Mouse (Mus musculus): ENCODE data around the gene Rbm12. TPM values are rescaled to one million over a fixed set of nuclear protein-coding genes. Genes with fewer than 3 reads are reported as not detected.
A peak's percentile ranks its signal among the peaks of the same experiment; 100 is the strongest.

Rbm12 gene
- polyA plus RNA-seq, 1 experiment from 2014 or later = 18.4 TPM

DNA sequence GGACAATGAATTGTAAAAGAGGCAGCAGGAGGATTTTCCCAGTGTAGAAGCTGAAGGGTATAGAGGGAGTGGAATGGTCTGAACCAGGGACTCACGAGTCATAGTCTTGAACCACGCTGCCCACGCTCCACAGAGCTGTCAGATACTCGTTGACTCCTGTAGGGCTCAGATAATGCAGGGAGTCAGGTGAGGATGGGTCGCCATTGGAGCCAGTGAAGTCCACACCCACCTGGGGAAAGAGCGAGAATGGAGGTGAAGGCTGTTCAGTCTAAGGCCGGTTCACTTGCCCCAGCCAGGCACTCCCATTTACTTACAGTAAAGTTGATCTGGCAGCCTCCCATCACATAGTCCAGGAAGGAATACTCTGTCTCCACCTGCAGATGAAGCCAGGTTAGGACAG lies 34.3 kb downstream of the Rbm12 start:
- Histone ChIP-seq H3K9ac (no peak overlapping the region), H3K4me3 (replicated peaks) (no peak overlapping the region), H3K27ac (no peak overlapping the region), H3K27me3 (replicated peaks) (no peaks in the 10 kb centered on the region), H3K4me2 (no peak overlapping the region), H3K4me1 (no peaks in the 10 kb centered on the region), H3K36me3 (peaks cover 62% of the 10 kb centered on the region), H3K9me3 (no peaks in the 10 kb centered on the region)
- WGBS = 86% methylated on average over 7 of the region's 7 CpGs
- no peak for ATAC-seq (ENCODE audit: insufficient read depth, low FRiP score, low read depth)

DNA sequence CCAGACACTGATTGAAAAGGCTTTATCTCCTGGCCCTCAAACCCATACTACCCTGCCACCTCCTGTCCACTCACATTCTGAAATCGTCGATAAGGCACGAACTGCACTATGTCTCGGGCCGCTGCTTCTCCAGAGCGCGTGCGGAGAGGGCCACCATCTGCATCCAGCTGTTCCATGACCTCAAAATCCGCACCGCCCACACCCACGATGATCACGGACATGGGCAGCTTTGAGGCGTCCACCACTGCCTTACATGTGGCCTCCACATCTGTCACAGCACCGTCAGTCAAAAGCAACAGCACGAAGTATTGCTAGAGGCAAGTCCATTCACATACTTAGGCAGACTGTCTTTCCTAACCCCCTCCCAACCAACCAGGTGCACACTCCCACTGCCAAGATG lies 38.1 kb downstream of the Rbm12 start:
- Histone ChIP-seq H3K9me3 (no peaks in the 10 kb centered on the region), H3K4me3 (replicated peaks) (no peak overlapping the region), H3K27me3 (replicated peaks) (no peaks in the 10 kb centered on the region), H3K9ac (no peak overlapping the region), H3K4me2 (no peak overlapping the region), H3K27ac (no peak overlapping the region), H3K36me3 (peaks cover 75% of the 10 kb centered on the region), H3K4me1 (no peaks in the 10 kb centered on the region)
- 82% methylated on average over 15 of the region's 15 CpGs for WGBS
- ATAC-seq (ENCODE audit: insufficient read depth, low FRiP score, low read depth) = no peak

DNA sequence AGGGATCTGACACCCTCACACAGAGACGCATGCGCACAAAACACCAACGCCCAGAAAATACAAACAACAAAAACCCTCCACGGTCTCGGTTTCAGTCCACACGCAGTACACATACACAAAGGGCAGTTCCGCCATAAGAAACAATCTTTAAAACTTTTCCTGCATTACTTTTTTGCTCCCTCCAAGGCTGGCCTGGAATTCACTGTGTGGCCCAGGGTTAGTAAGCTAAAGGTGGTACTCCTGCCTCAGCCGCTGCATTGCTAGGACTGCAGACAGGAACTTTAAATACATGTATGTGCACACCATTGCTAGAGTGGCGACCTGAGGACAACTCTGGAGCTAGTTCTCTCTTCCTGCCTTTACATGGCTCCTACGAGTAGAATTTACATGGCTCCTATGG lies 40.5 kb downstream of the Rbm12 start:
- Histone ChIP-seq H3K9me3 (no peaks in the 10 kb centered on the region), H3K36me3 (peaks cover 51% of the 10 kb centered on the region), H3K27me3 (replicated peaks) (no peaks in the 10 kb centered on the region), H3K4me1 (peaks cover 1% of the 10 kb centered on the region; the same call in 1 of the 2 replicates), H3K9ac (no peak overlapping the region), H3K4me2 (no peak overlapping the region), H3K4me3 (replicated peaks) (no peak overlapping the region), H3K27ac (no peak overlapping the region)
- 93% methylated on average over 10 of the region's 10 CpGs for WGBS
- no peak for ATAC-seq (ENCODE audit: insufficient read depth, low FRiP score, low read depth)

DNA sequence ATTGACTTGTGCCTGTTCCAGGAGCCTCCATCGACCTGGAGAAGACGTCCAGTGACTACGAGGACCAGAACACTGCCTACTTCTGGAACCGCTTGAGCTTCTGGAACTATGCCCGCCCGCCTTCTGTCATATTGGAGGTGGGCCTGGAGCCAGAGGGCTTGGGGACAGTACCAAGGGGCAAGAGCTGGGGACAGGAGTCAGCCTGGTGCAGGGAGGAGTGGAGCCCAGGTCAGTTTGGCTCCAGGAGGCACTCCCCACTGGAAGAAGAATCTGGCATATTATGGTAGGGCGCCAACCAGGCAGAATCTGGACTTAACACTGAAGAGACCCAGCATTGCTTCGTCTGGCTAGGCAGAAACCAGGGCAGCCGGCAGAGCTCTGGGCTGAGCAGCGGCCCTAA lies 43.9 kb downstream of the Rbm12 start:
- H3K4me1 ChIP-seq = peaks cover 7% of the 10 kb centered on the region; the same call in 1 of the 2 replicates
- no peaks in the 10 kb centered on the region for H3K27me3 ChIP-seq (replicated peaks)
- H3K9ac ChIP-seq = no peak overlapping the region
- no peak overlapping the region for H3K4me2 ChIP-seq
- WGBS = 91% methylated on average over 10 of the region's 10 CpGs
- no peak for ATAC-seq (ENCODE audit: insufficient read depth, low FRiP score, low read depth)
- no peak overlapping the region for H3K27ac ChIP-seq
- no peaks in the 10 kb centered on the region for H3K9me3 ChIP-seq
- H3K4me3 ChIP-seq (replicated peaks) = no peak overlapping the region
- peaks cover 19% of the 10 kb centered on the region for H3K36me3 ChIP-seq

DNA sequence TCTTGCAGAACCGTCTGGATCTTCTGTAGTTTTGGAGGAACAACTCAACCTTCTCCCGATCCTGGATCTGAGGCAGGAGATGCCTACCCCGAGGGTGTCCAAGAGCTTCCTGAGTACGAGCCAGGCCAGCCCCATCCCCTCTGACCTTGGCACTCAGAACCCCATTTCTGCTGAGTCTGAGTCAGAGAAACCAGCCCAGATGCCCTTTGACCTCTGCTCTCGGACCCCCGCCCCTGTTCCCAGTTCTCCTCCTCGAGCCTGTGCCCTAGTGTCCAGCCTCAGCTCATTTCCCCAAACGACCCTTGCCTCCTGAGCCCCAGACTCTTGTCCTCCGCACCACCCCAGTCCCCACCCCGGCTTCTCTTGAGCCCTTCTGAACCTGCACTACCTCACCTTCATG lies 45.7 kb downstream of the Rbm12 start:
- Histone ChIP-seq H3K36me3 (peaks cover 11% of the 10 kb centered on the region; the same call in 1 of the 2 replicates), H3K27me3 (replicated peaks) (no peaks in the 10 kb centered on the region), H3K27ac (no peak overlapping the region), H3K4me1 (peaks cover 7% of the 10 kb centered on the region; the same call in 1 of the 2 replicates), H3K4me3 (replicated peaks) (peak overlapping the region; percentile 72), H3K4me2 (peak overlapping the region; percentile 96), H3K9ac (no peak overlapping the region), H3K9me3 (no peaks in the 10 kb centered on the region)
- ATAC-seq (ENCODE audit: insufficient read depth, low FRiP score, low read depth) = no peak
- WGBS = 30% methylated on average over 10 of the region's 10 CpGs

DNA sequence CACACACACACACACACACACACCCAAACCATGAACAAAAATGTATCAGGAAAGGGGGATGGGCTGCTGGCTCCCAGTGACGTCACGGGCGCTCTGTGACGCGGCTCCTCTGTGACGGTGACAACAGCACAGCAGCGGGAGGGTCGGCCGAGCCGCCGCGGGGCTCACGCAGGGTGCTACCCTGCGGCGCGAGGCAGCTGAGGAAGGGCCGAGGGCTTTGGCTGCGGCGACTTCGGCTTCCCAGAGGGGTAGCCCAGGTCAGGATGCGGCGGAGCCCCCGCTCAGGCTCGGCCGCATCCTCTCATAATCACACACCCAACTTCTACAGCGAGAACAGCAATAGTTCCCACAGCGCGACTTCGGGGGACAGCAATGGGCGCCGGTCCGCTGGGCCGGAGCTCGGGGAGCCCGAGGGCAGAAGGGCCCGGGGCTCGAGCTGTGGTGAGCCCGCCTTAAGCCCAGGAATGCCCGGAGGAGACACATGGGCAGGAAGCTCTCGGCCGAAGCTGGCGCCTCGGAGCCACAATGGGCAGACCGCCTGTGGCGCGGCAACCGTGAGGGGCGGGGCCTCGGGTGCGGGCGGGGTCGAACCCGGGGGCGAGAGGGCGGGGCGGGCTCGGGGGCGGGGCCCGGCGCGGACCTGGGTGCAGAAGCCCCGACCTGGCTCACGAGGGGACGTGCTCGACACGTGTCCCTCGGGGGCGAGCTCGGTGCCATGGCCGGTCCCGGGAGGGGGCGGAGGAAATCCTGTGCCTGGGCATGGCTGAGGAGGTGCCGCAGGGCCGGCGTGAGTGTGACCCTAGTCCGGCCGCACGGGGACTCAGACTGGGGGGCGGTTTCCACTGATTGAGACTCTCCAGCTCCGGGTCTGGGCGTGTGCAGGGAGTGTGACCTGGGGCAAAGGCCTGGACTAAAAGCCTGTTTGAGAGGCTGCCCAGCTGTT lies 46.4 kb downstream of the Rbm12 start, which contains the start of gene Spag4:
Gene Spag4 (plus strand): TSS at position 77 of the 943 bp plus-strand sequence.
- Histone ChIP-seq H3K4me2 (peak within 1 kb of the TSS; percentile 96), H3K4me3 (replicated peaks) (peak within 1 kb of the TSS; percentile 72), H3K36me3 (peaks cover 10% of the 10 kb centered on the region; the same call in 1 of the 2 replicates), H3K9me3 (no peaks in the 10 kb centered on the region), H3K27me3 (replicated peaks) (no peaks in the 10 kb centered on the region), H3K4me1 (peaks cover 7% of the 10 kb centered on the region; the same call in 1 of the 2 replicates), H3K27ac (peak within 1 kb of the TSS; percentile 72; the same call in 1 of the 2 replicates), H3K9ac (peak within 1 kb of the TSS; percentile 51)
- WGBS = under 1% methylated on average over 81 of the region's 81 CpGs
- ATAC-seq (ENCODE audit: insufficient read depth, low FRiP score, low read depth) = peak; percentile 79

DNA sequence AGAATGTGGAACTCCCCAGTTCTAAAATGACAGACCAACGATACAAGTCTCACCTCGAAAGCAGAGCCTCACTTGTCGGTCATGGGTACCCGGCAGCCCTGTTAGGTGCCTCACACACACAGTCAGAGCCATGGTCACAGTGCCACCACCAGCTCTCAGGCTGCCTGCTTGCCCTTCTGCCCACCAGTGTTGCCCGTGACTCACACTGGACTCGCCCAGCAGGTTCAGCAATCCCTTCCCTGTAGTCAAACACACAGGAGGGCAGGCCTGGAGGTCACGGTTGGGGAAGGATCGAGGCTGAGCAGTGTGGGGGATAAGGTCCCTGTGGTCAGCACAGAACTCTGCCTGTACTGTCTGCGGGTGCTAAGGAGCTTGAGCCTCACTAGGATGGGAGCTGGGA lies 59.0 kb downstream of the Rbm12 start, which contains the start of gene Fer1l4:
Gene Fer1l4 (minus strand): TSS at position 132 of the 400 bp plus-strand sequence.
- 0 out of 2 replicates have a peak, but pooled peaks have one; percentile 39 for ATAC-seq (ENCODE audit: insufficient read depth, low FRiP score, low read depth)
- Histone ChIP-seq H3K36me3 (no peaks in the 10 kb centered on the region), H3K27ac (no peak within 1 kb of the TSS), H3K4me2 (no peak within 1 kb of the TSS), H3K4me1 (peaks cover 3% of the 10 kb centered on the region; the same call in 1 of the 2 replicates), H3K27me3 (replicated peaks) (no peaks in the 10 kb centered on the region), H3K4me3 (replicated peaks) (no peak within 1 kb of the TSS), H3K9ac (no peak within 1 kb of the TSS), H3K9me3 (no peaks in the 10 kb centered on the region)
- 70% methylated on average over 9 of the region's 9 CpGs for WGBS

DNA sequence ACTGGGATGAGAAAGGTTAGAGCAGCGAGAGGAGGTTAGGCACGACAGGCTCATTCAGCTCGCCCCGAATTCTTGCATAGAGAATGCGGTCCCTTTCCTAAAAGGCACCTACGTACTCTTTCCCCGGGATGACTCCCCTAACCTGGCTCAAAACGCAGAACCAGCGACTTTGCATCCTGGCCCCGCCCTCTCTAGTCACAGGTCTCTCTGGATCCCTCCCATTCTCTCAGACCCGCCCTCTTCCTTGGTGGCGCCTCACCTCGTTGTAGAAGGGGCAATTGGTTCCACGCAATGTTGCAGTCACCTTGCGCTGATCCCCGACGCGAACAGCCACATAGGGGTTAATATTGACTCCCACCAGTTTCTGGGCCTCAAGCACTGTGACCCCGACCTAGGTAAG lies 63.8 kb downstream of the Rbm12 start:
- no peak for ATAC-seq (ENCODE audit: insufficient read depth, low FRiP score, low read depth)
- no peak overlapping the region for H3K27ac ChIP-seq
- peak overlapping the region; percentile 35 for H3K4me2 ChIP-seq
- H3K4me3 ChIP-seq (replicated peaks) = no peak overlapping the region
- 9% methylated on average over 19 of the region's 19 CpGs for WGBS
- H3K36me3 ChIP-seq = no peaks in the 10 kb centered on the region
- H3K27me3 ChIP-seq (replicated peaks) = no peaks in the 10 kb centered on the region
- no peaks in the 10 kb centered on the region for H3K9me3 ChIP-seq
- peaks cover 3% of the 10 kb centered on the region; the same call in 1 of the 2 replicates for H3K4me1 ChIP-seq
- H3K9ac ChIP-seq = no peak overlapping the region

DNA sequence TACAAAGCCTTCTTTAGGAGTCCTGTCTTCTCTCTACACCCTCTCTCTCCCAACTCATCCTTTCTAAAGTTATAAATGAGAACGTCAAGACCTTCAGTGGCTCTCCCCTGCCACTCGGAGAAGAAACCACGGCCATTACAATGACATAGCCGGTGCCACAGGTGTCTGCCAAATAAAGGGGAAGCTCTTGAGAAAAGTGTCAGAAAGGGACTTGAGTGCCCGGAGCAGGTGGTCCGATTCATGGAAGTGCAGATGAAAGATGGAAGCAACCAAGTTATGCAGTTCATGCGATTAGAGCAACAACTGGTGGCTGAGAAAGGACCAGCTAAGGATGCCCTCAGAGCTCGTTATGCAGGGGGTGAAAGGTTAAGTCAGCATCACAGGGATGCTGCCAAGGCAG lies 68.9 kb downstream of the Rbm12 start:
- no peak overlapping the region for H3K4me3 ChIP-seq (replicated peaks)
- WGBS = 82% methylated on average over 8 of the region's 8 CpGs
- H3K27me3 ChIP-seq (replicated peaks) = no peaks in the 10 kb centered on the region
- no peak overlapping the region for H3K9ac ChIP-seq
- H3K27ac ChIP-seq = no peak overlapping the region
- no peaks in the 10 kb centered on the region; the same call in 1 of the 2 replicates for H3K4me1 ChIP-seq
- H3K9me3 ChIP-seq = no peaks in the 10 kb centered on the region
- H3K4me2 ChIP-seq = no peak overlapping the region
- ATAC-seq (ENCODE audit: insufficient read depth, low FRiP score, low read depth) = no peak
- no peaks in the 10 kb centered on the region for H3K36me3 ChIP-seq

Other genes with a start within 250 kb of the Rbm12 start
- gene Uqcc1, start 181.7 kb downstream of the Rbm12 start, polyA plus RNA-seq (2015; fragmentation: Nextera tagmentation; extraction: Ambion mirVana) = 64.5 and 72.0 TPM in 2 replicates
- not detected in 2 replicates for gene Gm15557, start 171.2 kb downstream of the Rbm12 start, polyA plus RNA-seq (2015; fragmentation: Nextera tagmentation; extraction: Ambion mirVana)
- gene Gdf5, start 166.6 kb downstream of the Rbm12 start, polyA plus RNA-seq (2015; fragmentation: Nextera tagmentation; extraction: Ambion mirVana) = 0.67 and 0.69 TPM in 2 replicates
- gene Cep250, start 155.5 kb downstream of the Rbm12 start, polyA plus RNA-seq (2015; fragmentation: Nextera tagmentation; extraction: Ambion mirVana) = 21.3 and 22.8 TPM in 2 replicates
- gene 6430550D23Rik, start 104.0 kb downstream of the Rbm12 start, polyA plus RNA-seq (2015; fragmentation: Nextera tagmentation; extraction: Ambion mirVana) = 1.3 and 1.4 TPM in 2 replicates
- gene Ergic3, start 103.9 kb downstream of the Rbm12 start, polyA plus RNA-seq (2015; fragmentation: Nextera tagmentation; extraction: Ambion mirVana) = 206 and 222 TPM in 2 replicates
- 1.3 and 1.6 TPM in 2 replicates for gene Fer1l4, start 59.0 kb downstream of the Rbm12 start, polyA plus RNA-seq (2015; fragmentation: Nextera tagmentation; extraction: Ambion mirVana)
- 2.5 and 3.3 TPM in 2 replicates for gene Spag4, start 46.8 kb downstream of the Rbm12 start, polyA plus RNA-seq (2015; fragmentation: Nextera tagmentation; extraction: Ambion mirVana)
- 51.6 and 52.9 TPM in 2 replicates for gene Cpne1, start within 50 bp of the Rbm12 start, polyA plus RNA-seq (2015; fragmentation: Nextera tagmentation; extraction: Ambion mirVana)
- gene Gm28036, start 15.1 kb upstream of the Rbm12 start, polyA plus RNA-seq (2015; fragmentation: Nextera tagmentation; extraction: Ambion mirVana) = 12.6 and 12.9 TPM in 2 replicates
- 350 and 376 TPM in 2 replicates for gene Romo1, start 32.1 kb upstream of the Rbm12 start, polyA plus RNA-seq (2015; fragmentation: Nextera tagmentation; extraction: Ambion mirVana)
- gene Nfs1, start 32.2 kb upstream of the Rbm12 start, polyA plus RNA-seq (2015; fragmentation: Nextera tagmentation; extraction: Ambion mirVana) = 50.0 and 54.2 TPM in 2 replicates
- 585 and 589 TPM in 2 replicates for gene Rbm39, start 68.3 kb upstream of the Rbm12 start, polyA plus RNA-seq (2015; fragmentation: Nextera tagmentation; extraction: Ambion mirVana)
- 55.5 and 69.4 TPM in 2 replicates for gene Phf20, start 84.5 kb upstream of the Rbm12 start, polyA plus RNA-seq (2015; fragmentation: Nextera tagmentation; extraction: Ambion mirVana)
- gene Cnbd2, start 200.3 kb upstream of the Rbm12 start, polyA plus RNA-seq (2015; fragmentation: Nextera tagmentation; extraction: Ambion mirVana) = 4.3 and 4.7 TPM in 2 replicates
- 65.9 and 76.7 TPM in 2 replicates for gene Scand1, start 200.7 kb upstream of the Rbm12 start, polyA plus RNA-seq (2015; fragmentation: Nextera tagmentation; extraction: Ambion mirVana)

Measured in stomach, embryonic 15.5 days (tissue).